ENCODE assay signal across 16 mouse cellular contexts in the genomic region with DNA sequence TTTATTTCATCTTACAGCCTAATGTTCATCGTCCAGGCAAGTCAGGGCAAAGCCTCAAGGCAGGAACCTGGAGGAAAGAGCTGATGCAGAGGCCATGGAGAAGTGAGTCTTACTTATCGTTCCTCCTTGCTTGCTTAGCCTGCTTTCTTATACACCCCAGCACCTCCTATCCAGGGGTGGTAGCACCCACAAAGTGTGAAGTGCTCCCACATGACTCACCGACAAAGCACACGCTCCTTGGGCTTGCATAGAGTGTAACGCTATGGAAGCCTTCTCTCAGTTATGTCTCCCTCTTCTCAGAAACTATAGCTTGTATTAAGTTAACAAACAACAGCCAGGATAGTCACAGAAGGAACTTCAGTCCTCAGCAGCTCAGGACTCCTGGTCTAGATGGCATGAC.
"Had no signal": no experiment of that assay in that cellular context is flagged by ENCODE, and none has a peak within 500 bp of the region (broad histone marks: within the 10 kb centered on the region; RNA-seq: fewer than 3 reads in every experiment).

No protein-coding gene starts in this region.

- DNase-seq: liver, postnatal 0 days; lung, adult 2 months; lung, postnatal 14 days; lung, postnatal 36 days; thymus, adult 18-20 months; thymus, postnatal 14 days; thymus, postnatal 36 days had no signal

- H3K27ac ChIP-seq: lung, embryonic 15.5 days; macrophage; midbrain, embryonic 13.5 days; midbrain, embryonic 15.5 days; neural tube, embryonic 12.5 days; stomach, embryonic 15.5 days; stomach, postnatal 0 days had no signal

- ATAC-seq: liver, postnatal 0 days; lung, postnatal 0 days; midbrain, embryonic 13.5 days; midbrain, embryonic 15.5 days had no signal

- H3K4me3 ChIP-seq: lung, embryonic 15.5 days; megakaryocyte, embryonic 14.5 days; midbrain, embryonic 13.5 days; midbrain, embryonic 15.5 days; neural tube, embryonic 12.5 days; stomach, embryonic 15.5 days had no signal
